Comparison of ENCODE assay signal across 25 mouse cellular contexts in genomic region chr5:31644272-31644671, GRCm38 (mm10). TPM values are rescaled to one million over a fixed set of nuclear protein-coding genes. Genes with fewer than 3 reads are reported as not detected.
DNase-seq lines count a peak whose midpoint lies in the region; ATAC-seq and TF ChIP-seq lines count a peak whose summit lies in the region.
"Had no signal": no experiment of that assay in that cellular context is flagged by ENCODE, and none has a peak within 500 bp of the region (broad histone marks: within the 10 kb centered on the region; RNA-seq: fewer than 3 reads in every experiment).

No protein-coding gene starts in this region.

- H3K4me1 ChIP-seq in embryonic facial prominence, embryonic 15.5 days, result 0 out of 2 replicates have a peak, but pooled peaks cover 5% of the 10 kb centered on the region
- no peaks in the 10 kb centered on the region for H3K4me1 ChIP-seq in embryonic facial prominence, embryonic 10.5 days
- peaks cover 18% of the 10 kb centered on the region for H3K4me1 ChIP-seq in heart, embryonic 12.5 days (replicated peaks)
- peaks cover 20% of the 10 kb centered on the region; the same call in 1 of the 2 replicates for H3K4me1 ChIP-seq in heart, postnatal 0 days (ENCODE audit: control insufficient read depth, insufficient read depth)
- H3K4me1 ChIP-seq: forebrain, embryonic 10.5 days; hindbrain, embryonic 13.5 days; limb, embryonic 13.5 days; liver, embryonic 12.5 days; neural tube, embryonic 15.5 days; stomach, embryonic 15.5 days had no signal

- no peaks in the 10 kb centered on the region for H3K36me3 ChIP-seq in embryonic facial prominence, embryonic 15.5 days
- H3K36me3 ChIP-seq in embryonic facial prominence, embryonic 10.5 days (replicated peaks), result peaks cover 7% of the 10 kb centered on the region; the same call in 1 of the 2 replicates
- H3K36me3 ChIP-seq in heart, embryonic 12.5 days, result no peaks in the 10 kb centered on the region
- peaks cover 7% of the 10 kb centered on the region for H3K36me3 ChIP-seq in C2C12 (ENCODE audit: control insufficient read depth, insufficient read depth)
- no peaks in the 10 kb centered on the region for H3K36me3 ChIP-seq in heart, postnatal 0 days (replicated peaks; ENCODE audit: control insufficient read depth, insufficient read depth, low read length)
- H3K36me3 ChIP-seq: neural tube, embryonic 15.5 days; stomach, embryonic 15.5 days had no signal

- no peak for TF ChIP-seq EP300 in heart, postnatal 0 days (IDR thresholded peaks at IDR 0.05; ENCODE audit: low read depth)

- H3K27ac ChIP-seq in embryonic facial prominence, embryonic 15.5 days (replicated peaks), result peak overlapping the region; percentile 59
- H3K27ac ChIP-seq in embryonic facial prominence, embryonic 10.5 days (replicated peaks), result no peak overlapping the region
- peak overlapping the region; percentile 75 for H3K27ac ChIP-seq in heart, embryonic 12.5 days (ENCODE audit: poor library complexity, severe bottlenecking)
- peak overlapping the region; percentile 89 for H3K27ac ChIP-seq in heart, postnatal 0 days (ENCODE audit: low read depth)
- H3K27ac ChIP-seq: forebrain, embryonic 10.5 days; hindbrain, embryonic 13.5 days; kidney, embryonic 15.5 days; limb, embryonic 13.5 days; liver, embryonic 12.5 days; neural tube, embryonic 15.5 days; stomach, embryonic 15.5 days had no signal

- H3ac ChIP-seq in C2C12 (ENCODE audit: control insufficient read depth, insufficient read length, low read depth), result no peak overlapping the region

- intact Hi-C loops in heart, postnatal 36 days (cut with DNase I), result no loop called here

- ATAC-seq in embryonic facial prominence, embryonic 15.5 days (ENCODE audit: insufficient number of reproducible peaks, low FRiP score, low TSS enrichment, low read depth), result no peak
- ATAC-seq in heart, embryonic 12.5 days (ENCODE audit: insufficient number of reproducible peaks, low FRiP score), result no peak
- ATAC-seq in heart, postnatal 0 days (ENCODE audit: insufficient read depth, low read depth), result 0 out of 2 replicates have a peak, but pooled peaks have one; percentile 3
- ATAC-seq: forebrain, embryonic 16.5 days; liver, embryonic 12.5 days had no signal

- no peak overlapping the region for H3K9ac ChIP-seq in embryonic facial prominence, embryonic 15.5 days
- H3K9ac ChIP-seq in heart, embryonic 12.5 days, result no peak overlapping the region
- no peak overlapping the region for H3K9ac ChIP-seq in heart, postnatal 0 days (replicated peaks; ENCODE audit: low read depth, low read length)
- H3K9ac ChIP-seq: hindbrain, embryonic 13.5 days; kidney, embryonic 15.5 days; limb, embryonic 13.5 days; liver, embryonic 12.5 days; neural tube, embryonic 15.5 days; stomach, embryonic 15.5 days had no signal

- no peak for TF ChIP-seq CTCF in C2C12 (IDR thresholded peaks at IDR 0.05; ENCODE audit: control insufficient read depth, insufficient read depth, insufficient read length)
- no peak for TF ChIP-seq CTCF in heart, postnatal 0 days (IDR thresholded peaks at IDR 0.05; ENCODE audit: low read depth)

- no peaks in the 10 kb centered on the region for H3K27me3 ChIP-seq in embryonic facial prominence, embryonic 15.5 days
- H3K27me3 ChIP-seq in embryonic facial prominence, embryonic 10.5 days (replicated peaks; ENCODE audit: low read depth, poor library complexity, severe bottlenecking), result no peaks in the 10 kb centered on the region
- H3K27me3 ChIP-seq in heart, embryonic 12.5 days (replicated peaks), result no peaks in the 10 kb centered on the region
- no peaks in the 10 kb centered on the region for H3K27me3 ChIP-seq in C2C12 (ENCODE audit: control insufficient read depth, insufficient read depth, insufficient read length)
- no peaks in the 10 kb centered on the region for H3K27me3 ChIP-seq in heart, postnatal 0 days (ENCODE audit: control insufficient read depth, insufficient read depth, low read length)
- H3K27me3 ChIP-seq: hindbrain, embryonic 13.5 days; kidney, embryonic 15.5 days; limb, embryonic 13.5 days; liver, embryonic 12.5 days; neural tube, embryonic 15.5 days; stomach, embryonic 15.5 days had no signal

- DNase-seq in embryonic facial prominence, embryonic 10.5 days (ENCODE audit: low spot score), result no peak
- DNase-seq in heart, postnatal 36 days, result no peak
- no peak for DNase-seq in heart, postnatal 0 days (ENCODE audit: low spot score)
- DNase-seq in cerebellum, adult 8-10 months, result no peak
- DNase-seq: adrenal gland, postnatal 10 days; cerebellum, adult 9-11 months; gastrocnemius, postnatal 36 days; kidney, adult 11 months; kidney, postnatal 36 days; lung, adult 18-20 months; lung, postnatal 10 days; thymus, postnatal 36 days had no signal

- no peaks in the 10 kb centered on the region for H3K79me2 ChIP-seq in C2C12 (ENCODE audit: control insufficient read depth, insufficient read depth)

- H3K9me3 ChIP-seq in embryonic facial prominence, embryonic 15.5 days (replicated peaks), result no peaks in the 10 kb centered on the region
- no peaks in the 10 kb centered on the region for H3K9me3 ChIP-seq in embryonic facial prominence, embryonic 10.5 days
- H3K9me3 ChIP-seq in heart, embryonic 12.5 days (replicated peaks), result no peaks in the 10 kb centered on the region
- H3K9me3 ChIP-seq in heart, postnatal 0 days (replicated peaks; ENCODE audit: control insufficient read depth, low read length), result no peaks in the 10 kb centered on the region
- H3K9me3 ChIP-seq: forebrain, embryonic 10.5 days; G1E; hindbrain, embryonic 13.5 days; kidney, embryonic 15.5 days; limb, embryonic 13.5 days; liver, embryonic 12.5 days; neural tube, embryonic 15.5 days; stomach, embryonic 15.5 days had no signal

- WGBS in embryonic facial prominence, embryonic 15.5 days, result 77% methylated on average over 4 of the region's 4 CpGs
- 86% methylated on average over 4 of the region's 4 CpGs for WGBS in embryonic facial prominence, embryonic 10.5 days
- WGBS in heart, embryonic 12.5 days, result 64% methylated on average over 4 of the region's 4 CpGs
- WGBS in heart, postnatal 0 days, result 60% methylated on average over 4 of the region's 4 CpGs

- H3K4me3 ChIP-seq in embryonic facial prominence, embryonic 15.5 days (replicated peaks), result no peak overlapping the region
- no peak overlapping the region for H3K4me3 ChIP-seq in embryonic facial prominence, embryonic 10.5 days
- H3K4me3 ChIP-seq in heart, embryonic 12.5 days, result no peak overlapping the region
- H3K4me3 ChIP-seq in C2C12 (ENCODE audit: insufficient read depth, poor library complexity, severe bottlenecking), result no peak overlapping the region
- H3K4me3 ChIP-seq in heart, postnatal 0 days (ENCODE audit: low read depth, low read length), result no peak overlapping the region
- H3K4me3 ChIP-seq: forebrain, embryonic 10.5 days; hindbrain, embryonic 13.5 days; kidney, embryonic 15.5 days; limb, embryonic 13.5 days; liver, embryonic 12.5 days; neural tube, embryonic 15.5 days; stomach, embryonic 15.5 days had no signal

- no peak overlapping the region for H3K4me2 ChIP-seq in embryonic facial prominence, embryonic 15.5 days (replicated peaks)
- H3K4me2 ChIP-seq in heart, embryonic 12.5 days, result no peak overlapping the region
- H3K4me2 ChIP-seq in heart, postnatal 0 days (ENCODE audit: low read depth, low read length), result no peak overlapping the region
- H3K4me2 ChIP-seq: hindbrain, embryonic 13.5 days; kidney, embryonic 15.5 days; limb, embryonic 13.5 days; liver, embryonic 12.5 days; midbrain, embryonic 11.5 days; neural tube, embryonic 15.5 days; stomach, embryonic 15.5 days had no signal

- no peaks in the 10 kb centered on the region for H3K79me3 ChIP-seq in C2C12 (ENCODE audit: low read depth)

TF ChIP-seq in C2C12, 6 proteins besides CTCF, POLR2A, EP300 and RAD21:
- TF ChIP-seq MYOG (IDR thresholded peaks at IDR 0.05; ENCODE audit: control insufficient read depth, extremely low read depth, insufficient read length), result no peak
- TF ChIP-seq MYOD1 (IDR thresholded peaks at IDR 0.05; ENCODE audit: control insufficient read depth, insufficient read length, low read depth), result no peak
- TF ChIP-seq MAX (IDR thresholded peaks at IDR 0.05), result peak; percentile 97
- peak; percentile 65 for TF ChIP-seq FOSL1 (IDR thresholded peaks at IDR 0.05; ENCODE audit: insufficient read depth, low read length, poor library complexity, severe bottlenecking)
- peak; percentile 86 for TF ChIP-seq USF1 (IDR thresholded peaks at IDR 0.05; ENCODE audit: low read depth)
TF ChIP-seq in C2C12: peak in this region for 3.

RNA-seq across cellular contexts. Expression of gene Mrpl33, which starts 47.5 kb away (rescaled TPM):
- polyA plus RNA-seq in embryonic facial prominence, embryonic 15.5 days (2015; fragmentation: Nextera tagmentation; extraction: Ambion mirVana), result 283 and 287 TPM in 2 replicates
- 237 and 243 TPM in 2 replicates for polyA plus RNA-seq in embryonic facial prominence, embryonic 10.5 days (2016; fragmentation: Nextera tagmentation; extraction: Ambion mirVana)
- polyA plus RNA-seq in heart, embryonic 12.5 days (2016; fragmentation: Nextera tagmentation; extraction: Ambion mirVana), result 372 TPM in 2 replicates
- total RNA-seq in heart, postnatal 36 days (2021), result 100 to 1,000 TPM; 314 to 335 TPM
- polyA plus RNA-seq in C2C12 (2012; fragmentation: generic; extraction: Trizol), result 228 TPM
- total RNA-seq in heart, postnatal 0 days (2014; rRNA removed; ENCODE audit: low replicate concordance), result 272 and 275 TPM in 2 replicates
- 627 and 634 TPM in 2 replicates for polyA plus RNA-seq in heart, postnatal 0 days (2015; fragmentation: Nextera tagmentation; extraction: Ambion mirVana)

RNA-seq across cellular contexts. Expression of gene Rbks, which starts 53.2 kb away (rescaled TPM):
- 3.0 and 4.2 TPM in 2 replicates for polyA plus RNA-seq in embryonic facial prominence, embryonic 15.5 days (2015; fragmentation: Nextera tagmentation; extraction: Ambion mirVana)
- 4.1 and 4.9 TPM in 2 replicates for polyA plus RNA-seq in embryonic facial prominence, embryonic 10.5 days (2016; fragmentation: Nextera tagmentation; extraction: Ambion mirVana)
- 3.3 and 4.9 TPM in 2 replicates for polyA plus RNA-seq in heart, embryonic 12.5 days (2016; fragmentation: Nextera tagmentation; extraction: Ambion mirVana)
- total RNA-seq in heart, postnatal 36 days (2021), result 1 to 10 TPM; 3.2 to 3.4 TPM
- 1.3 TPM for polyA plus RNA-seq in C2C12 (2012; fragmentation: generic; extraction: Trizol)
- total RNA-seq in heart, postnatal 0 days (2014; rRNA removed; ENCODE audit: low replicate concordance), result 0.53 and 0.58 TPM in 2 replicates
- polyA plus RNA-seq in heart, postnatal 0 days (2015; fragmentation: Nextera tagmentation; extraction: Ambion mirVana), result 9.1 and 9.4 TPM in 2 replicates

RNA-seq across cellular contexts. Expression of gene Babam2, which starts 53.2 kb away (rescaled TPM):
- 50.6 and 56.0 TPM in 2 replicates for polyA plus RNA-seq in embryonic facial prominence, embryonic 15.5 days (2015; fragmentation: Nextera tagmentation; extraction: Ambion mirVana)
- 47.0 and 51.7 TPM in 2 replicates for polyA plus RNA-seq in embryonic facial prominence, embryonic 10.5 days (2016; fragmentation: Nextera tagmentation; extraction: Ambion mirVana)
- polyA plus RNA-seq in heart, embryonic 12.5 days (2016; fragmentation: Nextera tagmentation; extraction: Ambion mirVana), result 45.6 and 49.4 TPM in 2 replicates
- total RNA-seq in heart, postnatal 36 days (2021), result 10 to 100 TPM; 31.6 to 37.3 TPM
- polyA plus RNA-seq in C2C12 (2012; fragmentation: generic; extraction: Trizol), result 36.0 TPM
- 46.5 and 51.3 TPM in 2 replicates for total RNA-seq in heart, postnatal 0 days (2014; rRNA removed; ENCODE audit: low replicate concordance)
- polyA plus RNA-seq in heart, postnatal 0 days (2015; fragmentation: Nextera tagmentation; extraction: Ambion mirVana), result 39.1 and 39.5 TPM in 2 replicates
